Mouse (Mus musculus): ENCODE results near the gene Tmem81.
"Not testable (repeated sequence)": the region's sequence is repeated elsewhere in the genome, so short reads cannot be mapped to it uniquely, and the experiment has no call there.

The Tmem81 gene

DNA sequence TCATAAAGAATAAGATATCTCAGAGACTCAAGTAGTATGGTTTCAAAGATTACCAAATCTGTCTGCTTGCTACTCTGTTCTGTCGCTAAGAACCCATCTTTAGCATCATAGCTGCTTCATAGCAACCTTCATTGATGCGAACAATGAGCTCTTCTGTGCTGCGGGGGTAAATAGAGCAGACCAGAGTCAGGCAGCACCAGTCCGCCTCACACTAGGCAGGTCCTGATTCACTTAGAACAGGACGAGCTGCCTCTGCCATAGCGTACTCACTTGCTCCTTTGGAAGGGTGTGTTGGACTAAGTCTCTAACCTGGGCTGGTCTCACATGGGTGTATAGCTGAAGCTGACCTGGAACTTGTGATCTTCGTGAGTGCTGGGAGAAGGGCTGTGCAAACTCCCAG, at the start of gene Tmem81:
TSS of gene Tmem81 (plus strand) at position 173 of the 400 bp plus-strand sequence.
- in situ Hi-C loops (cut with MseI, MboI): no loop called here

DNA sequence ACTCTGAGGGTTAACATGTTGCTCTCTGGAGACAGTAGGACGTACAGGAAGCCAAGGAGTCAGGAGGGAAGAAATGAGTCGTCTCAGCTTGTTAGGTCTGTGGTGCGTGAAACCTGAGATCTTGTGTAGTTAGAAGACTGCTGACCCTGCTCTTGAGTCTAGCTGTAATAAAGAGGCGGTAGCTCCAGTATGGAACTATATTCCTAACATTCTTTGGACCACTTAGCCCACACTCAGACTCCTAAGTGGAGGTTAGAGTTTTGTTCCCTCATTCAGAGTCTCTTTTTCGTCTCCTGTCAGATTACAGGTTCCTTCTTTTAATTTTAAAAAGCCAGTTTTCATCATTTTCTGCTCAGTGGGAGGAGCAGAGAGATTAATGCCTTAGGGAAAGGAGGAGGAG, 41.4 kb upstream of the Tmem81 start:
- in situ Hi-C loops (cut with MseI, MboI): no loop called here

- in situ Hi-C loops (cut with MseI, MboI): no loop called here
These were observed 37.1 kb upstream of the Tmem81 start for GRCm38 (mm10) chr1:132468926-132469325.

DNA sequence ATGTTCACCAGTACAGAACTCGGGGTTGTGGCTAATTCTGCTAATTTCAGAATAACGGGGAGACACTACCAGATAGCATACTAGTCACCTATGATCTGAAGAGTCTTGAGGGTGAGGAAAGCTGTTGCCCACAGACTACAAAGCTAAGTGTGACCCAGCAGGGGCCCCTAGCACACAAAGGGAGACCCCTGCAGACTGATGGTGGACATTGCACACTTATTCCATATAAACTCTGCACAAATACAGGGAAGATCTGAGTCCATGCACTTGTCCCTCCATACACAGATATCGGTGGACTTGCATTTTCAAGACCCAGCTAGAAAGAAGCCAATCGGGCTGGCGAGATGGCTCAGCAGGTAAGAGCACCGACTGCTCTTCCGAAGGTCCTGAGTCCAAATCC, 36.5 kb upstream of the Tmem81 start:
- in situ Hi-C loops (cut with MseI, MboI): no loop called here

- in situ Hi-C loops (cut with MseI, MboI): not testable (repeated sequence)
These were observed 36.0 kb upstream of the Tmem81 start for GRCm38 (mm10) chr1:132470031-132470430.

GRCm38 (mm10) chr1:132471032-132471431, 35.0 kb upstream of the Tmem81 start:
- in situ Hi-C loops (cut with MseI, MboI): no loop called here

DNA sequence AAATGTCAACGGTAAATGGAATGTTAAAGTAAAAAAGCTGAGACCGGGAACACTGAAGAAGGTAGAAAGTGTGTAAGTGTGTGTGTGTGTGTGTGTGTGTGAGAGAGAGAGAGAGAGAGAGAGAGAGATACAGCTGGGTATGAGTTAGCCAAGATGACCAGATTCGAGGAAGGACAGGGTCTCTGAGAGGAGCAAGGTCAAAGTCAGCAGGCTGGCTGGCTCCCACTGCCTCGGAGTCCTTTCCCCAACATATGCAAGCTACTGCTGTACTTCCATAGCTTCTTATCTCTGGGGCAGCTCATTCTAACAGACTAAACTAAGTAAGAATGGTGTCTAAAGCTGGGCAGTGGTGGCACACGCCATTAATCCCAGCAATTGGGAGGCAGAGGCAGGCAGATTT, 34.5 kb upstream of the Tmem81 start:
- in situ Hi-C loops (cut with MseI, MboI): no loop called here

- in situ Hi-C loops (cut with MseI, MboI): no loop called here
These were observed 33.5 kb upstream of the Tmem81 start for GRCm38 (mm10) chr1:132472537-132472936.

DNA sequence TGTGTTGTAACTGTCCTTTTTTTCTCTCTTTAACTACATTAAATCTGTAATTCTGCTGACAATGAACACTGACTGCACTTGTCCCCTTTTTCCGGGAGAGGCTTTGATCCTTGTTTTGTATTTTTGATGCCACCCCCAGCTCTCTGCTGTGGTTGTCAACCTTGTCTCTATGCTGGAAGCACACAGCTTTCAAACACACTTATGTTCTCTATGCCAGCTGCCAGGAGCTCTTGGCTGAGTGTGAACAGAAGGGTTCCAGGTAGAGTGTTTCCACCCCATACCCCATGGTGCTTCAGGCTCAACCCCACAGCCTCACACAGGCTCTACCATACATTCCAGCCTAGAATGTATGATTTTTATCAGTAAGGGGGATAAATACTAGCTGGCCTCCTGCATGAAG, 31.5 kb upstream of the Tmem81 start:
- in situ Hi-C loops (cut with MseI, MboI): no loop called here

DNA sequence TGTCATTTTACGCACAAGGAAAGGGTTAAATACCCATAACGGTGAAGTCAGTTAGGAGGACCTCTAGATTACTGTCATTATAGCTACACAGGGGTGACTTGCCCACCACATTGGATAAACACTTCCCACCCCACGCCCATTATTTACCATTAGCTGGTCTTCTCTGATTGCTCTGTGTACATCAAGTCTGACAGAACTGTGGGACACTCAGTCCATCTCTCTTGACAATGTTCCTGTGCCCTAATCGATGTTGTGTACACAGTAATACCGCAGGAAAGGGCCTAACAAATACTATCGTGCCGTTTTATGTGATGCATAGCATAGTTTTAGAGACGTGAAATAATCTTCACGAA, 29.5 kb upstream of the Tmem81 start:
- in situ Hi-C loops (cut with MseI, MboI): no loop called here

- in situ Hi-C loops (cut with MseI, MboI): no loop called here
These were observed 28.9 kb upstream of the Tmem81 start, which contains the start of gene Rbbp5 for GRCm38 (mm10) chr1:132476928-132477691. TSS of gene Rbbp5 (plus strand) at chr1:132477365.

DNA sequence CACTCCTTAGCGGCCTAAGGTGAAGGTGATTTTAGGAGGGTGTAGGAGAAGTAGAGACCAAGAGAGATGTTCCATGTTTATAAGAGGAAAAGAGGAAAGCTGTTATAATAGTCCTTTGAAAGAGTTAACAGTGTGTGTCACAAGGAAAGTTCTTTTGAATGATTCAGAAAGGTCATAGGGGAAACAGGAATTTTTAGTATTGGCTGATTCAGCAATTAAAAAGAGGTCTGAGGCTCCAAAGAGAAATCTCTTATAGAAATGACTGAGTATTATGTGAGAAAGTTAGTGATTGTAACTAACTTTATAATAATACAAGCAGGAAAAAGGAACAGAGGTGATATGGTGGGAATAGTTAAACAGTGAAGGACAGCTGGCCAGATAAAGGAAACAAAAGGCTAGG, 26.6 kb upstream of the Tmem81 start:
- in situ Hi-C loops (cut with MseI, MboI): no loop called here

DNA sequence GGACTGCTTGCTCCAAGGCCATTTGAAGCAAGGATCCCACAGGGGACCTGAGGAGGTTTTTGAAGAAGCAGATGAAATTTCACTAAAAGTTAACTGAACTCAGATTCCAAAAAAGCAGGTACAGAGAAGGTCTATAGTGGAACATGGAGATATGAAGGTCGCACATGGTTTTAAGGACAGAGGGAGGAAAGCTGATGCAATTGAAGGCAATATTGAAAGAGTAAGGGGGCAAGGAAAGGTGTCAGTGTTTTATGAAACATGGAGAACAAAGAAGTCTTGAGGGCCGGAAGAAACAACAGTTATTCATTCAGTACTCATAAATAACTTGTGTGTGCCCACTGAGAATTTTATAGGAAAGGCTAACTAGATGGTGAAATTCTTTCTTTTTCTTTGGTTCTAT, 24.4 kb upstream of the Tmem81 start:
- in situ Hi-C loops (cut with MseI, MboI): no loop called here

DNA sequence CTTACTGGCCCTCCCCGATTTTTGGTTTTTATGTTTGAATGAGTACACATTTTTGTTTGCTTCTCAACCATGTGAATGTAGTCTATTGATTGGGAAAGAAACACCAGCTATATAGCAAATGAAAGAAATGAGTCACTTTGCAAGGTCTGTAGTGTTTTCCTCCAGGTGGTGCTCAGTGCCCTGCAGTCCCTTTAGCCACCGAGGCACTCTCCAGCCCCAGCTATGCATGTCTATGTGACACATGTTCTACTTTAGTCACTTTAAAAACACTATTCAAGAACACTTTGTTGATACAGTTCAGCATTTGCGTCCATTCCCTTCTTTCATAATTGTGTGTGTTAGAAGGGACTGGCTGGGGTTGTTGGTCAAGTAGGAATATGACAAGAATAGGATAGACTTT, 22.8 kb upstream of the Tmem81 start:
- in situ Hi-C loops (cut with MseI, MboI): no loop called here

- in situ Hi-C loops (cut with MseI, MboI): no loop called here
These were observed 22.3 kb upstream of the Tmem81 start for GRCm38 (mm10) chr1:132483759-132484158.

DNA sequence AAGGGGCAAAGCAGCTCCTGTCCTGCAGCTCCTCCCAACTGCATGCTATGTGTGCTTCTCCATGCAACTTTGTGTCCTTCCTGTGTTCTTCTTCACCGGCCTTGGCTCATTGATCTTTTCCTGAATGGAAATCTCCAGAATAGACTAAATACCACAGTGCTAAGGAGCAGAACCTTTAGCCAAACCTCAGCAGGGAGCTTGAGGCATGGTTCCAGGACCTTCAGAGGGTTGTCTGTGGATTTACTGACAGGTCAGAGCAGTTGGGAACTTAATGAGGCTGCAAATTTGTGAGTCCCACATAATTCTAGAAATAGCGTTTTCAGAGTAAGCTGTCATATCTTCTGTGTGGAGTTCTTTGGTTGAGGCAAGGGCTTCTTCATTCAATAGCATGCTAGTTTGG, 5.5 kb upstream of the Tmem81 start:
- in situ Hi-C loops (cut with MseI, MboI): no loop called here

GRCm38 (mm10) chr1:132505155-132505554, 875 bp upstream of the Tmem81 start:
- in situ Hi-C loops (cut with MseI, MboI): no loop called here

- in situ Hi-C loops (cut with MseI, MboI): no loop called here
These were observed 626 bp downstream of the Tmem81 start for GRCm38 (mm10) chr1:132506656-132507055.

DNA sequence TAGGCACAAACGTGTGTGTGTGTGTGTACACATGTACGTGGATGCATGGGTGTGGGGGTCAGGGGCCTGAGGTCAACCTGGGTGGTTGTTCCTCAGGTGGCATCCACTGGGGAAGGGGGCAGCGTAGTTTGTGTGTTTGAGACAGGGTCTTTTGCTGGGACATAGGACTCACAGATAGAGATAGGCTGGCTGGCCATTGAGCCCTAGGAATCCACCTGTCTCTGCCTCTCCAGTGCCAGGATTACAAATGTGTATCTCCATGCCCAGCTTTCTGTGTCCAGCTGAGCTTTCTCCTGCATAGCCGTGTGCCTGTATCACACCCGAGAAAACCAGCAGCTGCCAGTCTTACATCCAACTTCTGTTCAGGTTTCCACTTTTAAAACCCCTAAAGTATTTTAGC, 3.7 kb downstream of the Tmem81 start:
- in situ Hi-C loops (cut with MseI, MboI): no loop called here

- in situ Hi-C loops (cut with MseI, MboI): no loop called here
These were observed 5.5 kb downstream of the Tmem81 start for GRCm38 (mm10) chr1:132511521-132511920.

DNA sequence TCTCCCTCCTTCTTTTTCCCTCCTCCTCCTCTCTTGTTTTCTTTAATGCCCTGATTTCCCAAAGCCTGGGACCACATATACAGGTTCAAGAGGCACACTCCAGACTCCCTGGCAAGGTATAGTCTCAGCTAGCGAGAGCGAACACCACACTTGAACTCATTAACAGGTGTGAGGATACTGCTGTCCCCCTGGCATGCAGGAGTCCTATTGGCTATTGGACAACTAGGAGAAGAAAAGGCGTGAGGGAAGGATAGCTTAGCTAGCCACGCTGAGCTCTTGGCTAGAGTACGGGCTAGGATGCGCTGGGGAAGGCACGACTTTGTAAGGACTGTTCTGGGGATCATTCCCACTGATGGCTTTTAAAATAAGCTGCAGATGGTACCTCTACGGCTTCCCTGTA, 6.1 kb downstream of the Tmem81 start:
- in situ Hi-C loops (cut with MseI, MboI): no loop called here

DNA sequence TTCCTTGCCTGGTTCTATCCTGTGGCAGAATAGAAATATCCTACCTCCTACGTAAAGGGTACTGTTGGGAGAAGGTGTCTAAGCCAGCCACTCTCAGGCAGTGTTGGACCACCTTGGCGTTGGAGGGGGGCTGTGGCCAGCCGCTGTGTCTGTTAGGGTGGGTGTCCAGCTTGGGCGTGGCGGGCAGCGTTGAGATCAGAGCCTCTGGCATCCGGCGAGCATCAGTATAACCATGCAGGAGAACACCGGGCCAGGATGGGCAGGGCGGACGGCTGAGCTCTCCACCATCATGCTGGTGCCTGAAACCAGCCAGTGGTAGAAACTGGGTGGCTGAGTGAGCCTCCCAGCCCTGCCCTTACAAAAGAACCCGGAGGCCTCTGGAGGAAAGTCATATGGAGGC, 9.3 kb downstream of the Tmem81 start:
- in situ Hi-C loops (cut with MseI, MboI): no loop called here

DNA sequence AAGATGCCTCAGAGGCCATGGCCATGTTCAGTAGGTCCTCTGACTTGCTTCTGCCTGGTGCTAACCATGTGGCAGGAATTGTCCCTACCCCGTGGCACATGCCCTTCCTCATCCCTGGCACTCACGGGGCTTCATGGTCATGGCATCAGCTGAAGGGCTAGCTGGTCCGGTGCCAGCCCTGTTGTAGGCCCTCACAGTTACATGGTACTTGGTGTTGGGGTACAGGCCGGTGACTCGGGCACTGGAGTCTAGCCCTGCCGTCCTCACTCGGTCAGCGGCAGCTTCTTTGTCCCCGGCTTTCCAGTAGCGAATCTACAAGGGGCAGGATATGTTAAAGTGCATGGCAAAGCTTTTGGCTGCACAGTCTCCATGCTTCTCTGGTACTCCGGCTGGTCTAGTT, 10.7 kb downstream of the Tmem81 start:
- in situ Hi-C loops (cut with MseI, MboI): no loop called here

DNA sequence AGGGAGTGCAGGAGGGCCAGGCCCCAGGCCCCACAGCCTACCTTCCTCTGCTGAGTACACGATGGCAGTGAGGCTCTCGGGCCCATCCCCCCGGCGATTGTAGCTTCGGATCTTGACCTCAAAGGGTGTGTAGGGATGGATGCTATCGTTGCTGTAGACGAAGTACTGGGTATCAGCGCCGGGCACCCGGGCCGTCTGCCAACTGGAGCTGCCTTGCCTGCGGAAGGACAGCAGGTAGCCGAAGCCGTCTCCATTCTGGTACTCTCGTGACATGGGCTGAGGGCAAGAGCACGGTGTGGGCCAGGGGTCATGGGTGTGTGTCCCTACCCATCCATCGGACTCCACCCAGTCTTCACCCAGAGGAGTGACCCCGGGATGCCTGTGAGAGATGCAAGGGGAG, 12.6 kb downstream of the Tmem81 start:
- in situ Hi-C loops (cut with MseI, MboI): no loop called here
